Mouse (Mus musculus) forebrain, embryonic 11.5 days (tissue): ENCODE results near the gene Serpinh1. TPM values are rescaled to one million over a fixed set of nuclear protein-coding genes. Genes with fewer than 3 reads are reported as not detected.

Experiments
- ATAC-seq: fragments of 200-750 bp; cut with Nextera tagmentation; replicated peaks from 2 replicates; pipeline ENCODE4 v1.8.0; 2017; ENCODE audit warnings: moderate TSS enrichment; ENCODE audit not compliant: low FRiP score
- DNase-seq: peaks from one replicate; pipeline ENCODE4 v3.0.0-alpha.2; 2017; ENCODE audit warnings: low spot score
- H3K27ac ChIP-seq: fragments of 300-500 bp; sonication (generic); 2 replicates; pipeline ENCODE4 v1.5.1; 2014; ENCODE audit warnings: low read depth, low read length
- H3K27me3 ChIP-seq: fragments of 300-500 bp; sonication (generic); 2 replicates; pipeline ENCODE4 v1.6.1; 2014; ENCODE audit warnings: mild to moderate bottlenecking, low read length, mixed read lengths; ENCODE audit not compliant: control insufficient read depth, insufficient read depth
- H3K36me3 ChIP-seq: fragments of 300-500 bp; sonication (generic); 2 replicates; pipeline ENCODE4 v1.6.1; 2014; ENCODE audit warnings: mild to moderate bottlenecking, low read length, moderate library complexity, mixed read lengths; ENCODE audit not compliant: control insufficient read depth, insufficient read depth
- H3K4me1 ChIP-seq: fragments of 300-500 bp; sonication (generic); replicated peaks from 2 replicates; pipeline ENCODE4 v1.6.1; 2014; ENCODE audit warnings: low read length, mixed read lengths; ENCODE audit not compliant: control insufficient read depth, insufficient read depth
- H3K4me2 ChIP-seq: fragments of 300-500 bp; sonication (generic); 2 replicates; pipeline ENCODE4 v1.6.1; 2014; ENCODE audit warnings: low read depth, mild to moderate bottlenecking, low read length, moderate library complexity, mixed read lengths; ENCODE audit not compliant: severe bottlenecking
- H3K4me3 ChIP-seq: fragments of 300-500 bp; sonication (generic); 2 replicates; pipeline ENCODE4 v1.5.1; 2014; ENCODE audit warnings: low read depth, low read length
- H3K9ac ChIP-seq: fragments of 300-500 bp; sonication (generic); 2 replicates; pipeline ENCODE4 v1.6.1; 2014; ENCODE audit warnings: low read length
- H3K9me3 ChIP-seq: fragments of 300-500 bp; sonication (generic); 2 replicates; pipeline ENCODE4 v1.6.1; 2016; ENCODE audit warnings: low read length, mixed read lengths; ENCODE audit not compliant: control insufficient read depth
- WGBS: fragments of 180-500 bp; shearing (Covaris S2); extraction: QIAGEN DNeasy Blood & Tissue Kit; methylation state at CpG from one replicate; pipeline ENCODE4 v1.1.7; 2014; 5-methylcytosine and 5-hydroxymethylcytosine counted together
- polyA plus RNA-seq: library from polyadenylated mRNA; unstranded; fragments of >200 nt; fragmentation: Nextera tagmentation; extraction: Ambion mirVana; gene quantifications from 2 replicates; pipeline ENCODE4 v1.2.1, GENCODE M21; 2014

Gene Serpinh1
- polyA plus RNA-seq, 1 experiment from 2014 or later: 239 TPM

DNA sequence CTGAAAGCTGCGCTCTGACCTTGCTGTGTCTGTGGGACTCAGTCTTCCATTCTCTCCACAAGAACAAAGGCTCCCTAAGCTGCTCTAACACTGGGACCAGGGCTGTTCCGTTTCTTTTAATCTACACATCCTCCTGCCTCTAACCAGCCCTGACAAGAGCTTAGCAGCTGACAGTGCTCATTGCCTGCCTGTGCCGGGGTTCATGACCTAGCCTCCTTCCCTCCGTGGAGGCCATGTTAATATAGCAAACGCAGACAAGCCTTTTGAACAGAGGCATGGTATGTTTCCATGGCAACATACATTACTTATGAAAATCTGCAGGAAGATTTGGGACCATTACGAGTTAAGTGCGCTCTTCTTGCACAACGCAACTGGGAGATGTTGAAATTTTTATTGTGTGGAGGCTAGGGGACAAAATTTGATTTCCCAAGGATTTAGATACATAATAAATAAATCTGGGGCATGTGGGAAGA, 40.3 kb downstream of the Serpinh1 start:
- H3K9me3 ChIP-seq: no peaks in the 10 kb centered on the region
- peak overlapping the region; percentile 84 for H3K27ac ChIP-seq
- no peak overlapping the region for H3K4me3 ChIP-seq
- WGBS: 20% methylated on average over 8 of the region's 8 CpGs
- H3K4me2 ChIP-seq: no peak overlapping the region
- H3K27me3 ChIP-seq: no peaks in the 10 kb centered on the region
- ATAC-seq (peak; percentile 88), DNase-seq (no peak)
- H3K36me3 ChIP-seq: no peaks in the 10 kb centered on the region; the same call in 1 of the 2 replicates
- peaks cover 20% of the 10 kb centered on the region for H3K4me1 ChIP-seq
- 0 out of 2 replicates have a peak overlapping the region, but pooled peaks have one; percentile 21 for H3K9ac ChIP-seq

DNA sequence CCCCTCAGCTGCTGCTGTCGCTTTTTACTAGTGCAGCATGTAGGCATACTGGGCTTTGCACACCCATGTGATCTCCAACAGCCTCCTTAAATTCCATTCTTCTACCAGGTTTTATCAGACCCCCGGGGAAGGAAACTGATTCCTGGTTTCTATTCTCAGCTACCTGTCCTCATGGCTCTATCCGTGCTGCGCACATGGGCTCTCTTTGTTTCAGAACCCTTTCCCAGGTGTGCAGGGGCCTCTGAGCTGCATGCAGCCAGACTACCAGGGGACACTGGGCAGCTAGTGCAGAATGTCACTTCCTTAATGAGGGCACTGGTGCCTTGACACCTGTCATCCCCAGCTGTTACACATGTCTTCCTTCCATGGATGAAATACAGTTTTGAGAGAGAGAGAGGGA, 41.0 kb downstream of the Serpinh1 start:
- 60% methylated on average over 4 of the region's 4 CpGs for WGBS
- Histone ChIP-seq H3K36me3 (no peaks in the 10 kb centered on the region; the same call in 1 of the 2 replicates), H3K9me3 (no peaks in the 10 kb centered on the region), H3K9ac (peak overlapping the region; percentile 23; the same call in 1 of the 2 replicates), H3K27ac (peak overlapping the region; percentile 84), H3K4me1 (peaks cover 20% of the 10 kb centered on the region), H3K27me3 (no peaks in the 10 kb centered on the region), H3K4me2 (no peak overlapping the region), H3K4me3 (no peak overlapping the region)
- DNase-seq (no peak), ATAC-seq (peak; percentile 45)

DNA sequence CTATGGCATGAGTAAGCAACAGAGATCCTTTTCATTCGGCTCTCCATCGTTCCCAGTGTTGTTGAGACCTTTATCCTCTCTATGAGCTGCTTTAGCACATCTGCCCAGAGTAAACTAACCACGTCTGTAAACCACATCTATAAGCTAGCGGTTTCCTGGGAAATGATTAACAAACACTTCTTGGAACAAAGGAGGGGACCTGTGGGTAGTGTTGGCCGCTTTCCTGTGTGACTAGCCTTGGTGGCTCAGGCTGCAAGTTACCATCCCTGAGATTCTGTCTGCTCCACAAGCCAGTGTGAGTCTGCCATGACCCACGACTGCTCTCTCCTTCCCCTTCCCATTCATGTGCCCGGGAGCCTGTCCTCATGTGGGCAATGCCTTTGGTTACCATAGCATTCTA, 41.6 kb downstream of the Serpinh1 start:
- H3K4me2 ChIP-seq: no peak overlapping the region
- H3K27me3 ChIP-seq: no peaks in the 10 kb centered on the region
- no peak for DNase-seq
- H3K27ac ChIP-seq: 0 out of 2 replicates have a peak overlapping the region, but pooled peaks have one; percentile 50
- H3K9me3 ChIP-seq: no peaks in the 10 kb centered on the region
- peaks cover 24% of the 10 kb centered on the region for H3K4me1 ChIP-seq
- H3K4me3 ChIP-seq: no peak overlapping the region
- ATAC-seq: no peak
- no peaks in the 10 kb centered on the region; the same call in 1 of the 2 replicates for H3K36me3 ChIP-seq
- H3K9ac ChIP-seq: no peak overlapping the region
- WGBS: 58% methylated on average over 7 of the region's 7 CpGs

DNA sequence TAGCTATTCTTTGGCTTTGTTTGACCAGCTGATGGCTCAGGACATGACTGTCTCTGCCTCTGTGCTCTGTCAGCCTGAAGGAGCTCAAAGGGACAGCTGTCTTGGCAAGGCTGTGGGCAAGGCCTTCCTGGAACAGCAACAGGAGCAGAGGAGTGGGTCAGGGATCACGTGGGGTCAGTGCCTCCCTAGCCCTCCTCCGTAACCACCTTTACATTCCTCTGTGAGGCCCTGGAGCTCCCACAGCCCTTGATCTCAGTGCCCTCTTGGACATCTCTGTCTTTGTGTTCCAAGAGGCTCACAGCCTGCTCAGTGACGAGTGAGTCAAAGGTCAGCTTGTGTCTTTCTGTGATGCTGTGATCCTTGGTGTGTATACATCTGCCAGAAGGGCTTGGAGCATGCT, 46.4 kb downstream of the Serpinh1 start:
- Histone ChIP-seq H3K9me3 (no peaks in the 10 kb centered on the region), H3K27me3 (no peaks in the 10 kb centered on the region), H3K4me1 (peaks cover 17% of the 10 kb centered on the region; the same call in 1 of the 2 replicates), H3K36me3 (no peaks in the 10 kb centered on the region), H3K4me2 (no peak overlapping the region), H3K27ac (no peak overlapping the region), H3K4me3 (no peak overlapping the region), H3K9ac (no peak overlapping the region)
- DNase-seq (no peak), ATAC-seq (no peak)
- 23% methylated on average over 3 of the region's 3 CpGs for WGBS

DNA sequence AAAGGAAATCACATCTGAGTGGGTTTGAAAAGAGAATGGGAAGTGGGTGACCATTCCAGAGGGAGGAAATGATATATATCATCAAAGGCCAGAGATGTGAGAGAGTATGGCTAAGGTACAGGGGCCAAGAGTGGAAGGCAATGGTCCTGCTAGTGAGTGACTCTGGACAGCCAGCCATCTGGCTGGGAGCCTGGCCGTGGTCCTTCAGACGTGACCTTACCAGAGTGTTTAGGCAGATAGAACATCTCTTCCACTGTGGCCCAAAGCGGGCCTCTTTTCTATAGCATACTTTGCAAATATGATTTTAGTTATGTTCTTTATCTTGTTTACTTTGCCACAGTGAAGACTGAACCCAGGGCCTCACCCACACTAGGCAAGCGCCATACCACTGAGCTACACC, 47.4 kb downstream of the Serpinh1 start:
- Histone ChIP-seq H3K4me1 (peaks cover 12% of the 10 kb centered on the region; the same call in 1 of the 2 replicates), H3K4me2 (no peak overlapping the region), H3K36me3 (no peaks in the 10 kb centered on the region), H3K27me3 (no peaks in the 10 kb centered on the region), H3K9me3 (no peaks in the 10 kb centered on the region), H3K9ac (no peak overlapping the region), H3K27ac (no peak overlapping the region), H3K4me3 (no peak overlapping the region)
- ATAC-seq: no peak
- WGBS: 88% methylated on average over 4 of the region's 4 CpGs
- no peak for DNase-seq

DNA sequence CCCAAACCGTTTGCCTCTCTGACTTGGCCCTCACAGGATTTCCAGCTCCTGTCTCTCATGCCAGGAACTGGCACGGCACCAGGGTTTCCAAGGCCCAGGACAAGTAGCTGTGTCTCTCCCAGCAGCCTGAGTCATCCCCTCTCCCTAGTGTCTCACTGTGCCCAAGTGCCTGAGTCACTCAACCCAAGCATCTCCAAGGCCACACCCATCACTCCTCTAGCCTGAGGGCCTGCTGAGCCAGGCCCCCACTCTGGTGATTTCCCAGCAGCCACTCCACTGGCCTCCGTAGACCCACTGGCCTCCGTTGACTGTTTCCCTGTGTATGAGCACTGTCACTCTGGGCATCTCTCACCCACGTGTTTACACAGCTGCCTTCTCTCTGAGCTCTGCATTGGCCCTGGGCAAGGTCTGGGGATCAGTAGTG, 48.1 kb downstream of the Serpinh1 start:
- H3K9ac ChIP-seq: no peak overlapping the region
- H3K9me3 ChIP-seq: no peaks in the 10 kb centered on the region
- no peaks in the 10 kb centered on the region for H3K27me3 ChIP-seq
- peaks cover 12% of the 10 kb centered on the region; the same call in 1 of the 2 replicates for H3K4me1 ChIP-seq
- ATAC-seq (peak; percentile 38; the same call in 1 of the 2 replicates), DNase-seq (no peak)
- no peak overlapping the region for H3K4me3 ChIP-seq
- 68% methylated on average over 5 of the region's 5 CpGs for WGBS
- H3K36me3 ChIP-seq: no peaks in the 10 kb centered on the region
- H3K4me2 ChIP-seq: no peak overlapping the region
- H3K27ac ChIP-seq: peak overlapping the region; percentile 12; the same call in 1 of the 2 replicates

DNA sequence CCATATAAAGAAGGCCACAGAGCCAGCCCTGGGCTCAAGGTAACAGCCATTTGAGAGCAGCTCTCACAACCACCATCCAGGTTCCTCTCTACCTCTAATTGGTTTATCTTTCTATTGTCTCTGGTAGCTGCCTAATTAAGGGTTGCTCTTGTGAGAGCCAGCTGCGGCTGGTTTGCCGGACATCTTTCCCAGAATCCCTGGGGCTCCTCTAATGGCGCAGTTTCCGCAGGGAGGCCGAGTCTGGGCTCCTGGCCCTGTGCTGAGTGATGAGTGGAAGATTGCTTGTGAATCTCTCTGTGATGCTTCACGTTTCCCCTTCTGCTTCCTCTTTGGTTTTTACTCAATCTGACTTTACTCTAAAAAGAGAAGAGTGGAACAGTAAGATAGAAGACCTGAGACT, 49.0 kb downstream of the Serpinh1 start:
- Histone ChIP-seq H3K9ac (peak overlapping the region; percentile 2; the same call in 1 of the 2 replicates), H3K4me1 (peaks cover 12% of the 10 kb centered on the region; the same call in 1 of the 2 replicates), H3K27me3 (no peaks in the 10 kb centered on the region), H3K36me3 (no peaks in the 10 kb centered on the region), H3K27ac (peak overlapping the region; percentile 72), H3K9me3 (no peaks in the 10 kb centered on the region), H3K4me3 (no peak overlapping the region), H3K4me2 (no peak overlapping the region)
- WGBS: 26% methylated on average over 6 of the region's 6 CpGs
- no peak for DNase-seq
- peak; percentile 64; the same call in 1 of the 2 replicates for ATAC-seq

DNA sequence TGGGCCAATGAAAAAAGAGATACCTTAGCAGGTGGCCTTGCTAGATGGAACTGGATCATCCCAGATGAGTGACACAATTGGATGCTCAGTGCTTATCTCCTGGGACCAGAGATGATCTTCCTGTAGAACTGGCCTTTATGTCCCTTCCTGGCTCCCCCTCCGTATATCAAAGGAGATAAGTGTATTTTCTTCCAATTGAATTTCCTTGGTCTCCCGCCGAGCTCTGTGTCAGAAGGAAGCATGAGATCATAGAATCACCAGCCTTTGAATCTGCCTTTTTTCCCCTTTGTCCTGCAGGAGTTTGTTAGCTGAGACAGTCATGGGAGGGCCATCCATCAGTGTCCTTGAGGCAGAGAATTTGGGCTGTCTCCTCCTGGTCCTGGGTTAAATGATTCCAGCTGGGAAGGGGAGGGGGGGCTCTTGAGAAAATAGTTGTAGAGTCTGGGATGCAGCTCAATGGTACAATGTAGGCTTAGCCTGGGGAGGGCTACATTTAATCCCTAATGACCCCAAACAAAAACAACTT, 52.3 kb downstream of the Serpinh1 start:
- H3K4me1 ChIP-seq: peaks cover 8% of the 10 kb centered on the region; the same call in 1 of the 2 replicates
- no peak overlapping the region for H3K27ac ChIP-seq
- no peaks in the 10 kb centered on the region for H3K27me3 ChIP-seq
- H3K4me2 ChIP-seq: no peak overlapping the region
- H3K9me3 ChIP-seq: no peaks in the 10 kb centered on the region
- H3K9ac ChIP-seq: no peak overlapping the region
- 60% methylated on average over 3 of the region's 3 CpGs for WGBS
- no peak overlapping the region for H3K4me3 ChIP-seq
- no peaks in the 10 kb centered on the region for H3K36me3 ChIP-seq
- ATAC-seq (no peak), DNase-seq (no peak)
